Mouse (Mus musculus): ENCODE measurements around the gene Rps6ka2. TPM values are rescaled to one million over a fixed set of nuclear protein-coding genes. Genes with fewer than 3 reads are reported as not detected.

Rps6ka2 gene
- polyA plus RNA-seq, 1 experiment, result 1.3 TPM

- Histone ChIP-seq H3K4me3 (ENCODE audit: insufficient read depth, low read depth, low read length) (no peak overlapping the region), H3K4me1 (ENCODE audit: control insufficient read depth, insufficient read depth, insufficient read length, low read length) (peaks cover 5% of the 10 kb centered on the region; the same call in 1 of the 2 replicates), H3K27ac (replicated peaks; ENCODE audit: low read depth, low read length) (no peak overlapping the region)
Measured at GRCm38 (mm10) chr17:7228545-7228944, 58.6 kb downstream of the Rps6ka2 start.

- Histone ChIP-seq H3K4me1 (ENCODE audit: control insufficient read depth, insufficient read depth, insufficient read length, low read length) (peaks cover 5% of the 10 kb centered on the region; the same call in 1 of the 2 replicates), H3K27ac (replicated peaks; ENCODE audit: low read depth, low read length) (no peak overlapping the region), H3K4me3 (ENCODE audit: insufficient read depth, low read depth, low read length) (no peak overlapping the region)
Measured at GRCm38 (mm10) chr17:7231312-7231711, 61.4 kb downstream of the Rps6ka2 start.

- H3K4me1 ChIP-seq (ENCODE audit: control insufficient read depth, insufficient read depth, insufficient read length, low read length), result peaks cover 5% of the 10 kb centered on the region; the same call in 1 of the 2 replicates
- no peak overlapping the region for H3K27ac ChIP-seq (replicated peaks; ENCODE audit: low read depth, low read length)
- no peak overlapping the region for H3K4me3 ChIP-seq (ENCODE audit: insufficient read depth, low read depth, low read length)
Measured at GRCm38 (mm10) chr17:7231790-7232189, 61.9 kb downstream of the Rps6ka2 start.

GRCm38 (mm10) chr17:7232400-7232799, 62.5 kb downstream of the Rps6ka2 start:
- H3K4me3 ChIP-seq (ENCODE audit: insufficient read depth, low read depth, low read length), result no peak overlapping the region
- peaks cover 5% of the 10 kb centered on the region; the same call in 1 of the 2 replicates for H3K4me1 ChIP-seq (ENCODE audit: control insufficient read depth, insufficient read depth, insufficient read length, low read length)
- H3K27ac ChIP-seq (replicated peaks; ENCODE audit: low read depth, low read length), result no peak overlapping the region

GRCm38 (mm10) chr17:7233197-7233596, 63.3 kb downstream of the Rps6ka2 start:
- Histone ChIP-seq H3K27ac (replicated peaks; ENCODE audit: low read depth, low read length) (no peak overlapping the region), H3K4me3 (ENCODE audit: insufficient read depth, low read depth, low read length) (no peak overlapping the region), H3K4me1 (ENCODE audit: control insufficient read depth, insufficient read depth, insufficient read length, low read length) (peaks cover 5% of the 10 kb centered on the region; the same call in 1 of the 2 replicates)

GRCm38 (mm10) chr17:7237706-7238105, 67.8 kb downstream of the Rps6ka2 start:
- H3K27ac ChIP-seq (replicated peaks; ENCODE audit: low read depth, low read length), result no peak overlapping the region
- H3K4me1 ChIP-seq (ENCODE audit: control insufficient read depth, insufficient read depth, insufficient read length, low read length), result no peaks in the 10 kb centered on the region
- H3K4me3 ChIP-seq (ENCODE audit: insufficient read depth, low read depth, low read length), result no peak overlapping the region

GRCm38 (mm10) chr17:7238766-7239165, 68.9 kb downstream of the Rps6ka2 start:
- Histone ChIP-seq H3K4me3 (ENCODE audit: insufficient read depth, low read depth, low read length) (no peak overlapping the region), H3K27ac (replicated peaks; ENCODE audit: low read depth, low read length) (no peak overlapping the region), H3K4me1 (ENCODE audit: control insufficient read depth, insufficient read depth, insufficient read length, low read length) (no peaks in the 10 kb centered on the region)

- Histone ChIP-seq H3K27ac (replicated peaks; ENCODE audit: low read depth, low read length) (no peak overlapping the region), H3K4me1 (ENCODE audit: control insufficient read depth, insufficient read depth, insufficient read length, low read length) (no peaks in the 10 kb centered on the region), H3K4me3 (ENCODE audit: insufficient read depth, low read depth, low read length) (no peak overlapping the region)
Measured at GRCm38 (mm10) chr17:7240526-7240925, 70.6 kb downstream of the Rps6ka2 start.

GRCm38 (mm10) chr17:7245078-7245477, 75.2 kb downstream of the Rps6ka2 start:
- Histone ChIP-seq H3K4me3 (ENCODE audit: insufficient read depth, low read depth, low read length) (no peak overlapping the region), H3K27ac (replicated peaks; ENCODE audit: low read depth, low read length) (no peak overlapping the region), H3K4me1 (ENCODE audit: control insufficient read depth, insufficient read depth, insufficient read length, low read length) (no peaks in the 10 kb centered on the region)

GRCm38 (mm10) chr17:7246893-7247556, 77.1 kb downstream of the Rps6ka2 start:
- no peaks in the 10 kb centered on the region for H3K4me1 ChIP-seq (ENCODE audit: control insufficient read depth, insufficient read depth, insufficient read length, low read length)
- no peak overlapping the region for H3K27ac ChIP-seq (replicated peaks; ENCODE audit: low read depth, low read length)
- no peak overlapping the region for H3K4me3 ChIP-seq (ENCODE audit: insufficient read depth, low read depth, low read length)

- Histone ChIP-seq H3K4me1 (ENCODE audit: control insufficient read depth, insufficient read depth, insufficient read length, low read length) (no peaks in the 10 kb centered on the region), H3K4me3 (ENCODE audit: insufficient read depth, low read depth, low read length) (no peak overlapping the region), H3K27ac (replicated peaks; ENCODE audit: low read depth, low read length) (no peak overlapping the region)
Measured at GRCm38 (mm10) chr17:7250373-7250772, 80.5 kb downstream of the Rps6ka2 start.

- Histone ChIP-seq H3K4me3 (ENCODE audit: insufficient read depth, low read depth, low read length) (no peak overlapping the region), H3K4me1 (ENCODE audit: control insufficient read depth, insufficient read depth, insufficient read length, low read length) (no peaks in the 10 kb centered on the region), H3K27ac (replicated peaks; ENCODE audit: low read depth, low read length) (no peak overlapping the region)
Measured at GRCm38 (mm10) chr17:7257208-7257607, 87.3 kb downstream of the Rps6ka2 start.

- Histone ChIP-seq H3K27ac (replicated peaks; ENCODE audit: low read depth, low read length) (no peak overlapping the region), H3K4me1 (ENCODE audit: control insufficient read depth, insufficient read depth, insufficient read length, low read length) (no peaks in the 10 kb centered on the region), H3K4me3 (ENCODE audit: insufficient read depth, low read depth, low read length) (no peak overlapping the region)
Measured at GRCm38 (mm10) chr17:7258748-7259359, 88.9 kb downstream of the Rps6ka2 start.

GRCm38 (mm10) chr17:7260360-7260759, 90.4 kb downstream of the Rps6ka2 start:
- peaks cover 5% of the 10 kb centered on the region; the same call in 1 of the 2 replicates for H3K4me1 ChIP-seq (ENCODE audit: control insufficient read depth, insufficient read depth, insufficient read length, low read length)
- H3K27ac ChIP-seq (replicated peaks; ENCODE audit: low read depth, low read length), result no peak overlapping the region
- no peak overlapping the region for H3K4me3 ChIP-seq (ENCODE audit: insufficient read depth, low read depth, low read length)

GRCm38 (mm10) chr17:7262056-7262455, 92.1 kb downstream of the Rps6ka2 start:
- no peak overlapping the region for H3K4me3 ChIP-seq (ENCODE audit: insufficient read depth, low read depth, low read length)
- H3K27ac ChIP-seq (replicated peaks; ENCODE audit: low read depth, low read length), result no peak overlapping the region
- H3K4me1 ChIP-seq (ENCODE audit: control insufficient read depth, insufficient read depth, insufficient read length, low read length), result peaks cover 6% of the 10 kb centered on the region; the same call in 1 of the 2 replicates

- H3K27ac ChIP-seq (replicated peaks; ENCODE audit: low read depth, low read length), result no peak overlapping the region
- H3K4me3 ChIP-seq (ENCODE audit: insufficient read depth, low read depth, low read length), result no peak overlapping the region
- peaks cover 6% of the 10 kb centered on the region; the same call in 1 of the 2 replicates for H3K4me1 ChIP-seq (ENCODE audit: control insufficient read depth, insufficient read depth, insufficient read length, low read length)
Measured at GRCm38 (mm10) chr17:7262620-7263019, 92.7 kb downstream of the Rps6ka2 start.

Data from brown adipose tissue, adult 24 weeks (tissue).